Mouse (Mus musculus) ES-Bruce4 (cell line): ENCODE data around the gene Sst. TPM values are rescaled to one million over a fixed set of nuclear protein-coding genes. Genes with fewer than 3 reads are reported as not detected.

Experiments used
- H3K27ac ChIP-seq: 2 replicates; pipeline ENCODE4 v1.5.1; 2012; ENCODE audit warnings: low read length, inconsistent platforms; ENCODE audit not compliant: insufficient read depth
- H3K27me3 ChIP-seq: 2 replicates; pipeline ENCODE4 v1.6.1; 2012; ENCODE audit warnings: mild to moderate bottlenecking, low read length, inconsistent platforms; ENCODE audit not compliant: control insufficient read depth, poor library complexity, insufficient read depth, severe bottlenecking
- H3K36me3 ChIP-seq: 2 replicates; pipeline ENCODE4 v1.6.1; 2012; ENCODE audit warnings: inconsistent platforms, mild to moderate bottlenecking, low read length, moderate library complexity; ENCODE audit not compliant: control insufficient read depth, poor library complexity, insufficient read depth, severe bottlenecking
- H3K4me1 ChIP-seq: one replicate; pipeline ENCODE4 v1.8.1; 2011; ENCODE audit warnings: low read length; ENCODE audit not compliant: control insufficient read depth, insufficient read depth
- H3K4me3 ChIP-seq: 2 replicates; pipeline ENCODE4 v1.5.1; 2011; ENCODE audit warnings: low read depth, mild to moderate bottlenecking, low read length
- H3K9ac ChIP-seq: 2 replicates; pipeline ENCODE4 v1.6.1; 2012; ENCODE audit warnings: low read depth, mild to moderate bottlenecking, inconsistent platforms; ENCODE audit not compliant: poor library complexity, severe bottlenecking
- H3K9me3 ChIP-seq: replicated peaks from 2 replicates; pipeline ENCODE4 v1.6.1; 2012; ENCODE audit warnings: mild to moderate bottlenecking, low read length, inconsistent platforms; ENCODE audit not compliant: control insufficient read depth, poor library complexity, insufficient read depth, severe bottlenecking
- CTCF ChIP-seq: IDR thresholded peaks from one replicate; pipeline ENCODE4 v1.8.1; 2011; ENCODE audit warnings: low read depth, low read length
- EP300 ChIP-seq: IDR thresholded peaks from 2 replicates; pipeline ENCODE4 v1.6.1; 2011; ENCODE audit warnings: low read depth, low read length; ENCODE audit not compliant: insufficient read depth
- POLR2A ChIP-seq: IDR thresholded peaks from one replicate; pipeline ENCODE4 v1.8.1; 2011; ENCODE audit warnings: low read length; ENCODE audit not compliant: insufficient read depth
- polyA plus RNA-seq: library from polyadenylated mRNA; stranded (reverse); fragments of >200 nt; gene quantifications from 2 replicates; pipeline ENCODE4 v1.2.4, GENCODE M21; 2011; ENCODE audit warnings: low read depth; ENCODE audit not compliant: missing spikeins, insufficient read depth, insufficient read length

The Sst gene
- polyA plus RNA-seq, 1 experiment = not detected

DNA sequence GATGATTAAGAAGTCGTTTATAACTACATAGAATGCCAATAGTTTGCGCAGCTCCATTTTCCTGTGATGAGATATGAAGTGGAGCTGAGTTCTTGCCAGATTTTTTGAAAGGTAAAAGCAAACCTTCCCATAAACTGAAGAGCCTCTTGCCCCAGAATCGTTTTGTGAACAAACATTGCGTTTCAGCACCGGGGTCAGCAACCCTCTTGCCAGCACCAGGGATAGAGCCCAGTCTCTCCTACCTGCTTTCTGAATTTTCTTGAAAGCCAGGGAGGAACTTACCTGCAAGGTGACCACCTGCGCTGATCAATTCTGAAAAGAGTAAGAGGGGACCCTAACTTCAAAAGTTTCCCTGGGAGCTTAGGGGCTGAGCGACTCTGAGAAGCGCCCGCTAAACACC, 607 bp downstream of the Sst start:
- peaks cover 6% of the 10 kb centered on the region for H3K27me3 ChIP-seq
- H3K4me3 ChIP-seq = no peak overlapping the region
- no peaks in the 10 kb centered on the region for H3K36me3 ChIP-seq
- H3K9ac ChIP-seq = no peak overlapping the region
- TF ChIP-seq CTCF = no peak
- TF ChIP-seq EP300 = no peak
- no peaks in the 10 kb centered on the region for H3K4me1 ChIP-seq
- no peak overlapping the region for H3K27ac ChIP-seq
- H3K9me3 ChIP-seq = no peaks in the 10 kb centered on the region

DNA sequence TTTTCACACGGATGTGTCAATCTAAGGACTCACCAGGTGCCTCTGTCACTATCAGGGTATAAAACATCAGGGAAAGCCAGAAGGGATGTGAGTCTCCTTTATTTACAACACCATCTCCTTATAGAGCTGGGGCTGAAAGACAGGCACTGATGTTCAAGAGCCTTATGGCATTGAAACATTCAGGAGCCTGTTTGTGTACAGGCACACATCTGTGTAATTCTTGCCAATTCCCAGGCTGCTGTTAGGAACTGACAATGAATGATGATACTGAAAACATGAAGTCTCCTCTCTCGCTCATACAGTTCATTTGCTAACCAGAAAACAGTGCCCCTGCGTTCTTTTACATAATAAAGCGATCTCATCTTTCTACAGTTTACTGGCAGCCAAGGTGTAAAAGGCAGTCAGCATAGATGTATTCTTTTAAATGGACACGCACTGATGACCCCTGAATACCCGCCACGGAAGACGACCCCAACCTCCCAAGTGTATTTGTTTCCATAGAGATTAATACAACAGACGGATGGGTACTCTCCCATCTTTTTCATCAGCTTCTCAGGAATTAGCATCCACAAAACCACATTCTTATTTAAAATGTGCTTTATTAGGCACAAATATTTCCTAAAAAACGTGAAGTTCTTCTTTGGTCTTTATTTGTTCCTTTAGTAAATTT, 2.7 kb downstream of the Sst start:
- Histone ChIP-seq H3K4me3 (no peak overlapping the region), H3K27me3 (peaks cover 6% of the 10 kb centered on the region), H3K4me1 (no peaks in the 10 kb centered on the region)

GRCm38 (mm10) chr16:23885098-23885497, 5.7 kb downstream of the Sst start:
- Histone ChIP-seq H3K27ac (no peak overlapping the region), H3K27me3 (no peaks in the 10 kb centered on the region; the same call in 1 of the 2 replicates), H3K9me3 (0 out of 2 replicates have a peak, but pooled peaks cover 3% of the 10 kb centered on the region), H3K4me1 (no peaks in the 10 kb centered on the region), H3K9ac (no peak overlapping the region), H3K36me3 (no peaks in the 10 kb centered on the region), H3K4me3 (no peak overlapping the region)
- no peak for TF ChIP-seq CTCF

More for the DNA sequence above, 2.7 kb downstream of the Sst start:
- Histone ChIP-seq H3K27ac (no peak overlapping the region), H3K36me3 (no peaks in the 10 kb centered on the region), H3K9me3 (0 out of 2 replicates have a peak, but pooled peaks cover 3% of the 10 kb centered on the region), H3K9ac (no peak overlapping the region)
- no peak for TF ChIP-seq POLR2A
- no peak for TF ChIP-seq EP300
- TF ChIP-seq CTCF = no peak

- H3K27me3 ChIP-seq = no peaks in the 10 kb centered on the region
- H3K36me3 ChIP-seq = no peaks in the 10 kb centered on the region
- TF ChIP-seq POLR2A (no peak), EP300 (no peak), CTCF (no peak)
- no peak overlapping the region for H3K4me3 ChIP-seq
- no peak overlapping the region for H3K9ac ChIP-seq
- H3K4me1 ChIP-seq = no peaks in the 10 kb centered on the region
- no peak overlapping the region for H3K27ac ChIP-seq
- H3K9me3 ChIP-seq = no peaks in the 10 kb centered on the region
These were observed 35.5 kb downstream of the Sst start for GRCm38 (mm10) chr16:23855242-23855641.

DNA sequence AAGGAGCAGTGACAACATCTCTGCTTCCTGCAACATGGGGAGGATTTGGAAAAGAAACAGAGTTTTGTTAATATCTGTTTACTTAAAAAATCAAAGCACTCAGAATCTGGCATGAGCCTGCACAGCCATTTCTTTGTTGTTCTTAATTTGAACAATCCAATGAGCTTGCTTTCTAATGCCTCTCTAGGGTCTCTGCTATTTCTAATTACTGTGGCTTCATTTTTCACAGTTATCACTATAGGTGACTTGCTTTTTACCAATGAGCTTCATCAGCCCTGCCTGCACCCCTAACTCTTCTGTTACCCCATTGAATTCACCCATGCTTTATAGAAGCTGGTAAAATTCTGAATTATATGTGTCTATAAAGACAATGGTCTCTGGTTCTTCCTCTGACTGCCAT, 41.0 kb downstream of the Sst start:
- Histone ChIP-seq H3K9ac (no peak overlapping the region), H3K27me3 (no peaks in the 10 kb centered on the region), H3K4me3 (no peak overlapping the region), H3K9me3 (no peaks in the 10 kb centered on the region; the same call in 1 of the 2 replicates), H3K36me3 (no peaks in the 10 kb centered on the region), H3K27ac (no peak overlapping the region), H3K4me1 (no peaks in the 10 kb centered on the region)
- TF ChIP-seq EP300 (no peak), POLR2A (no peak), CTCF (no peak)

- Histone ChIP-seq H3K36me3 (no peaks in the 10 kb centered on the region), H3K4me1 (no peaks in the 10 kb centered on the region), H3K27me3 (no peaks in the 10 kb centered on the region), H3K27ac (no peak overlapping the region), H3K4me3 (no peak overlapping the region), H3K9ac (no peak overlapping the region), H3K9me3 (no peaks in the 10 kb centered on the region; the same call in 1 of the 2 replicates)
- TF ChIP-seq EP300 (no peak), CTCF (no peak), POLR2A (no peak)
These were observed 41.6 kb downstream of the Sst start for GRCm38 (mm10) chr16:23849176-23849575.
